8 mouse cellular contexts compared by ENCODE assay signal in genomic region chr4:44072873-44073441, GRCm38 (mm10). TPM values are rescaled to one million over a fixed set of nuclear protein-coding genes. Genes with fewer than 3 reads are reported as not detected.
DNase-seq lines count a peak whose midpoint lies in the region; ATAC-seq lines count a peak whose summit lies in the region.

No protein-coding gene starts in this region.

- no peak for DNase-seq in lung, postnatal 36 days
- DNase-seq in limb, embryonic 11.5 days (ENCODE audit: low spot score), result no peak
- no peak for DNase-seq in thymus, postnatal 10 days (ENCODE audit: low spot score in 2 of 2)
- no peak for DNase-seq in embryo, embryonic 11 days
- no peak for DNase-seq in yolk sac, embryonic 10.5 days (ENCODE audit: low spot score)

- peak overlapping the region; percentile 89 for H3K27ac ChIP-seq in lung, embryonic 15.5 days
- H3K27ac ChIP-seq in embryonic facial prominence, embryonic 15.5 days (replicated peaks), result peak overlapping the region; percentile 77
- H3K27ac ChIP-seq in limb, embryonic 11.5 days (replicated peaks; ENCODE audit: low read depth, low read length), result 0 out of 2 replicates have a peak overlapping the region, but pooled peaks have one; percentile 21
- H3K27ac ChIP-seq in neural tube, embryonic 15.5 days (replicated peaks), result peak overlapping the region; percentile 89

- H3K4me1 ChIP-seq in lung, embryonic 15.5 days, result peaks cover 21% of the 10 kb centered on the region
- peaks cover 18% of the 10 kb centered on the region for H3K4me1 ChIP-seq in embryonic facial prominence, embryonic 15.5 days
- 0 out of 2 replicates have a peak, but pooled peaks cover 3% of the 10 kb centered on the region for H3K4me1 ChIP-seq in limb, embryonic 11.5 days (ENCODE audit: control insufficient read depth, insufficient read depth, low read length)
- peaks cover 29% of the 10 kb centered on the region for H3K4me1 ChIP-seq in neural tube, embryonic 15.5 days

- H3K4me3 ChIP-seq in lung, embryonic 15.5 days, result peak overlapping the region; percentile 84
- peak overlapping the region; percentile 92 for H3K4me3 ChIP-seq in embryonic facial prominence, embryonic 15.5 days (replicated peaks)
- H3K4me3 ChIP-seq in limb, embryonic 11.5 days (ENCODE audit: low read depth, low read length), result peak overlapping the region; percentile 96
- peak overlapping the region; percentile 88 for H3K4me3 ChIP-seq in neural tube, embryonic 15.5 days (replicated peaks)

- no peaks in the 10 kb centered on the region for H3K9me3 ChIP-seq in lung, embryonic 15.5 days
- no peaks in the 10 kb centered on the region for H3K9me3 ChIP-seq in embryonic facial prominence, embryonic 15.5 days (replicated peaks)
- H3K9me3 ChIP-seq in limb, embryonic 11.5 days (ENCODE audit: control insufficient read depth, low read length), result no peaks in the 10 kb centered on the region
- no peaks in the 10 kb centered on the region for H3K9me3 ChIP-seq in neural tube, embryonic 15.5 days (replicated peaks)

- H3K9ac ChIP-seq in lung, embryonic 15.5 days, result peak overlapping the region; percentile 78
- H3K9ac ChIP-seq in embryonic facial prominence, embryonic 15.5 days, result peak overlapping the region; percentile 70
- peak overlapping the region; percentile 83 for H3K9ac ChIP-seq in limb, embryonic 11.5 days (ENCODE audit: low read length)
- H3K9ac ChIP-seq in neural tube, embryonic 15.5 days (replicated peaks), result peak overlapping the region; percentile 95

- H3K4me2 ChIP-seq in lung, embryonic 15.5 days, result peak overlapping the region; percentile 87
- peak overlapping the region; percentile 84 for H3K4me2 ChIP-seq in embryonic facial prominence, embryonic 15.5 days (replicated peaks)
- H3K4me2 ChIP-seq in limb, embryonic 11.5 days (ENCODE audit: low read depth, severe bottlenecking), result peak overlapping the region; percentile 91
- peak overlapping the region; percentile 71 for H3K4me2 ChIP-seq in neural tube, embryonic 15.5 days

- peak; percentile 61 for ATAC-seq in lung, embryonic 15.5 days (ENCODE audit: borderline replicate concordance, extremely low read depth, low FRiP score, low TSS enrichment)
- peak; percentile 71 for ATAC-seq in embryonic facial prominence, embryonic 15.5 days (ENCODE audit: insufficient number of reproducible peaks, low FRiP score, low TSS enrichment, low read depth)
- no peak; the same call in 1 of the 2 replicates for ATAC-seq in limb, embryonic 11.5 days (ENCODE audit: insufficient number of reproducible peaks, low FRiP score, low TSS enrichment, low read depth)
- peak; percentile 73 for ATAC-seq in neural tube, embryonic 15.5 days (ENCODE audit: low FRiP score)

- H3K36me3 ChIP-seq in lung, embryonic 15.5 days, result no peaks in the 10 kb centered on the region
- H3K36me3 ChIP-seq in embryonic facial prominence, embryonic 15.5 days, result no peaks in the 10 kb centered on the region
- no peaks in the 10 kb centered on the region for H3K36me3 ChIP-seq in limb, embryonic 11.5 days (ENCODE audit: control insufficient read depth, insufficient read depth, low read length)
- no peaks in the 10 kb centered on the region for H3K36me3 ChIP-seq in neural tube, embryonic 15.5 days

- WGBS in lung, embryonic 15.5 days, result 7% methylated on average over 9 of the region's 9 CpGs
- 10% methylated on average over 9 of the region's 9 CpGs for WGBS in embryonic facial prominence, embryonic 15.5 days
- WGBS in limb, embryonic 11.5 days, result 9% methylated on average over 9 of the region's 9 CpGs
- WGBS in neural tube, embryonic 15.5 days, result 8% methylated on average over 9 of the region's 9 CpGs

- H3K27me3 ChIP-seq in lung, embryonic 15.5 days, result no peaks in the 10 kb centered on the region
- H3K27me3 ChIP-seq in embryonic facial prominence, embryonic 15.5 days, result no peaks in the 10 kb centered on the region
- H3K27me3 ChIP-seq in limb, embryonic 11.5 days (ENCODE audit: control insufficient read depth, insufficient read depth, low read length), result no peaks in the 10 kb centered on the region
- H3K27me3 ChIP-seq in neural tube, embryonic 15.5 days (replicated peaks), result no peaks in the 10 kb centered on the region

RNA-seq across cellular contexts. Expression of gene Gne, which starts 11.0 kb away (rescaled TPM):
- polyA plus RNA-seq in lung, embryonic 15.5 days (2015; fragmentation: Nextera tagmentation; extraction: Ambion mirVana), result 40.0 and 43.1 TPM in 2 replicates
- polyA plus RNA-seq in embryonic facial prominence, embryonic 15.5 days (2015; fragmentation: Nextera tagmentation; extraction: Ambion mirVana), result 25.5 and 26.1 TPM in 2 replicates
- 20.7 and 20.8 TPM in 2 replicates for polyA plus RNA-seq in limb, embryonic 11.5 days (2014; fragmentation: Nextera tagmentation; extraction: Ambion mirVana)
- 27.2 and 30.9 TPM in 2 replicates for polyA plus RNA-seq in neural tube, embryonic 15.5 days (2015; fragmentation: Nextera tagmentation; extraction: Ambion mirVana)

Comparison
In these comparisons a context has a peak if more than half of its experiments do, and no peak if none do; other contexts are left out.
1. H3K27ac ChIP-seq: peak in every context shown above with its lines; median percentile 89 in lung, embryonic 15.5 days; 89 in neural tube, embryonic 15.5 days; 77 in embryonic facial prominence, embryonic 15.5 days; 21 in limb, embryonic 11.5 days.